Mouse (Mus musculus) heart, postnatal 10 days (tissue): Measurements from ENCODE around the gene Cir1. TPM values are rescaled to one million over a fixed set of nuclear protein-coding genes. Genes with fewer than 3 reads are reported as not detected.

ENCODE experiments used
- DNase-seq, 2 experiments: peaks; one replicate each; pipeline ENCODE4 v3.0.0; 2021
- intact Hi-C: fragments of 180-260 bp; cut with DNase I; formaldehyde crosslinking; loops from one replicate; pipeline ENCODE4 v1.15.1; 2025
- total RNA-seq, 2 experiments: library from RNA; stranded (reverse); gene quantifications; 2 replicates each; pipeline ENCODE4 v1.2.3; 2021

Gene Cir1
- total RNA-seq, 2 experiments from 2014 or later: 13.7 to 14.0 TPM

DNA sequence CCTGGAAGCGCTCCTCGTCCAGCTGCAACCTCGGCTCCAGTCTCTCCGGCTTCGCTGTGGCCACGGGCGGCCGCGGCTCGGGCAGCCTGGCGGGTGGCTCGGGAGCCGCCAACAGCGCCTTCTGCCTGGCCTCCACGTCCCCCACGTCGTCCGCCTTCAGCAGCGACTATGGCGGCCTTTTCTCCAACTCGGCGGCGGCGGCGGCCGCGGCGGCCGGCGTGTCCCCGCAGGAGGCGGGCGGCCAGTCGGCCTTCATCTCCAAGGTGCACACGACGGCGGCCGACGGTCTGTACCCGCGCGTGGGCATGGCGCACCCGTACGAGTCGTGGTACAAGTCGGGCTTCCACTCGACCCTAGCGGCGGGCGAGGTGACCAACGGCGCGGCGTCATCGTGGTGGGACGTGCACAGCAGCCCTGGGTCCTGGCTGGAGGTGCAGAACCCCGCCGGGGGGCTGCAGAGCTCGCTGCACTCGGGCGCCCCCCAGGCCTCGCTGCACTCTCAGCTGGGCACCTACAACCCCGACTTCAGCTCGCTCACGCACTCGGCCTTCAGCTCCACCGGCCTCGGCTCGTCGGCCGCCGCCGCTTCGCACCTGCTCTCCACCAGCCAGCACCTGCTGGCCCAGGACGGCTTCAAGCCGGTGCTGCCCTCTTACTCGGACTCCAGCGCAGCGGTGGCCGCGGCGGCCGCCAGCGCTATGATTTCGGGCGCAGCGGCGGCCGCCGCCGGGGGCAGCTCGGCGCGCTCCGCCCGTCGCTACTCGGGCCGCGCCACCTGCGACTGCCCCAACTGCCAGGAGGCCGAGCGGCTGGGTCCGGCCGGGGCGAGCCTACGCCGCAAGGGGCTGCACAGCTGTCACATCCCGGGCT is 39.0 kb downstream of the Cir1 start:
- no peak for DNase-seq
- intact Hi-C loops: loop anchor here (5.0 to 10.0 kb wide), 2 partner anchors 541 to 629 kb away; no protein-coding TSS in a partner anchor

DNA sequence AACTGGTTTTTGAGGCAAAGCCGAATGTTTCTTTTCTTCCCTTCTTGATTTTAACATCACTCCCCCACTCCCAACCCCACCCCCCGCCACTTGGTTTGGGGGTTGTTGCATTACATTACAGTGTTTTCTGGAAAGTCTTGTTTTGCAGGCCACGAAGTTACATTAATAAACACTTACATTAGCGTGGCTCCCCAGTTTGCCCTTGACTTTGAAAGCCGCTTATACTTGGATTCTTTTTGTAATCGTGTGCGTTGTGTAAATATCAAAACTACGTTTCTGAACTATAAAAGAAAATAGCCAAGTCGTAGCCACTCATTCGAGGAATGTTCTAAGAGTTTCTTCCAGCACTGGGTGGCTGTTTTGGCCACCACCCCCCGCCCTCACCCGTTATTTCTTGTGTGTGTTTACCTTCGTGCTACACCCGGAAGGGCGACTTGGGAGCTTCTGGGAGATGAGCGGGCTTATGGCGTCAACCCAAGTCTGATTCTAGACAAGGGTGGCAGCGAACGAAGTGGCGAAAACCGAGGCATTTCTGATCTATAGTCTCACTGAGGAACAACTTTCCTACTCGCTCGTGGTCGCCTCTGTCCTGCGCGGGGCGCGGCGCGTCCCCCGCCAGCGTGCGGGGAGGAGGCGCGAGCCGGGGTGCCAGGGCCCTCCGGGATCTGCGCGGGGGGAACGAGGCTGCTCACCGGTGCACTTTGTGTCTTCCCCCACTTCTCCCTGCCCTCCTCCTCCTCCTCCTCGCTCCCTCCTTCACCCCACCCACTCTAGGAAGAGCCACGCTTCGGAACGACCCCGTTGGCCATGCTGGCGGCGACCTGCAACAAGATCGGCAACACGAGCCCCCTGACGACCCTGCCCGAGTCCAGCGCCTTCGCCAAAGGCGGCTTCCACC is 39.9 kb downstream of the Cir1 start:
- DNase-seq: peak in 1 of 2 experiments; percentile 54
- intact Hi-C loops: loop anchor here (5.0 to 10.0 kb wide), 2 partner anchors 540 to 628 kb away; no protein-coding TSS in a partner anchor

DNA sequence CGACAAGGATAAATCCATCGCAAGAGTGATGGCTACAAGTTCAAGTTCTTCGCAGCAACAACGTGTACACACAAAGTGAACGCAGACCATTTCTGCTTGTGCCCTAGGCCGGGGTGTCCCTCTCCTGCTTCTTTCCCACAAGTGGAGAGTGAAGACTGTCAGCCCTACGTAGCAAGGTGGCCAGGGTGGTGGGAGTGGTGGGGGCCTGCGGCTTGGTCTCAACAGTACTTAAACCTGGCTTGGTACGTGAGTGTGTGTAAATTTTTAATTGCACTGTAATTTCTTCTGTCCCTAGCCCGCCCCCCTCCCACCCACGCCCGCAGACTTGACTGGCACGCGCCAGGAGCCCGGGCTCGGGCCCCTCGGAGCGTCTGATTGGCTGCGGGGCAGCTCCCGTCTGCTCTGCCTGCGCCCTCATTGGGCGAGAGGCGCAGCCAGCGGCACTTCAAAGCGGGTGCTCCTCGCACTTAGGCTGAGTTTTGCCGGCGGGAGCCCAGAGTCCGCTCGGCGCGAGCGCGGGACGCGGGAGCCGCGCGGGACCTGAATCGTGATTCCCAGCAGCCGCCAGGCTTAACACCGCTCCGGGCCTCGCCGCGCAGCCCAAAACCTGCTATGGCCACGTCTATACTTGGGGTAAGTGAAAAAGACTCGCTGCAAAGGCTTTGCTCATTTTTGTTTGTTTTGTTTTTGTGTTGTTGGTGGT is 40.9 kb downstream of the Cir1 start, which contains the start of gene Sp9:
Gene Sp9 (plus strand): TSS at position 467 of the 703 bp plus-strand sequence.
- peak; percentile 58 to 60 for DNase-seq
- intact Hi-C loops: loop anchor here (5.0 to 10.0 kb wide), 2 partner anchors 539 to 627 kb away; no protein-coding TSS in a partner anchor

DNA sequence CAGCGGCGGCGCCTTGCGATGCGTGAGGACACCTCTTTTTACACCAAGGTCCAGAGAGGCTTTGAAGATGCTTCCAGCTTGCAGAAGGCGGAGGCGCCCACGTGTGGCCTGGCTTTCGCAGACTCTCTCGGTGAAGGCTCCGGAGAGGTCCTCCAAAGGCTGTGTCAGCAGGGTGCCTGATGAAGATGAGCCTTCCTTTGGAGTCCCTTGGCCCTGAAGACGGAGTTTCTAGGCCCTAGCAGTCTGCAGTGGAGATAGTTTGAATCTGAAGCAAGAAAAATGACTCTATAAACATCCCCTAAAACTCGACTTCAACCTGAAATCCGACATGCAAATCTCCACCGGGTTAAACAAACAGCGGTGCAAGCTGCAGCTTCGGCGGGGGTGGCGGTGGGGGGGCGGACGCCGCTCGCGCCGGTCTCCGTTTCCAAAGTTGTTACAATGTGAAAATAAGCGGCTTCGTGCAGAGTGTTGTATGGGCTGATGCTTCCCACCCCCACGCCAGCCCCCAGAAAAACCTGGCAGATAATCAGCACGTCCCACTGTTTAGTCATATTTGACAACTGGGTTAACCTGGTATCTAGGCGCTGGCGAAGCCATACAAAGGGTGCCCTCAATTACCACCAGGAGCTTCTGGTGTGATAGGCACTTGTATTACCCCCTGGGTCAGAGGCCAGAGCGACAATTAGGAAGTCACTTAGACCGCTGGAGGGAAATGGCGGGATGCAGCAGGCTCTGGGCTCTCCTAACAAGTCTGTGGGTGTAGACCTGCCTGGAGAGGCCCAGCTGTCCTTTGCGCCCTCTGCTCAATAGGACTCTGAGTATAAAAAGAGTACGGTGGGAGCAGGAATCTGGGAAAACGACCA is 41.7 kb downstream of the Cir1 start:
- peak in 1 of 2 experiments; percentile 53 for DNase-seq
- intact Hi-C loops: loop anchor here (5.0 to 10.0 kb wide), 2 partner anchors 539 to 626 kb away; no protein-coding TSS in a partner anchor

DNA sequence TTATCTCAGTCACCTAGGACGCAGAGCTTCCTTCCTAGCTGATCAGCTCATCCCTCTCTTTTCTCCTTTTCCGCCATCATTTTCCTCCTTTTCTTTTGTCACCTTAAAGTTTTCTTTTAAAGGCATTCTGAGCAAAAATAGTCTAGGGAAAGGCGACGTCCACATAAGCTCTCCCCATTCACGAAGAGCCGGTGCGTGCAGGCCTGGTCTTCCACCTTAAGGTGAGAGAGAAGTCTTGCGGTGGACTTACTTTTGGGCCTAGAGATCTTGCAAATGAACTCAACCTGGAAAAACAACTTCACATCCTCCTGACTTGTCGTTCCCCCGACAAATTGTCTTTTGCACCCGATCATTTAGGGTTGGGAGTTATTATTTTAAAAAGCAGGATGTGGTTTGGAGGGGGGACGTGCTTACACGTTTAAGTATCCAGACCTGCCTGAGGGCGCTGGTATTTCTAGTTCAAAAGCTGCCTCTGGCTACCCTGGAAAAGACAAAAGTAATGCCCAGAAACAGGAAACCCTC is 42.4 kb downstream of the Cir1 start:
- no peak for DNase-seq
- intact Hi-C loops: loop anchor here (5.0 to 10.0 kb wide), 2 partner anchors 538 to 625 kb away; no protein-coding TSS in a partner anchor

DNA sequence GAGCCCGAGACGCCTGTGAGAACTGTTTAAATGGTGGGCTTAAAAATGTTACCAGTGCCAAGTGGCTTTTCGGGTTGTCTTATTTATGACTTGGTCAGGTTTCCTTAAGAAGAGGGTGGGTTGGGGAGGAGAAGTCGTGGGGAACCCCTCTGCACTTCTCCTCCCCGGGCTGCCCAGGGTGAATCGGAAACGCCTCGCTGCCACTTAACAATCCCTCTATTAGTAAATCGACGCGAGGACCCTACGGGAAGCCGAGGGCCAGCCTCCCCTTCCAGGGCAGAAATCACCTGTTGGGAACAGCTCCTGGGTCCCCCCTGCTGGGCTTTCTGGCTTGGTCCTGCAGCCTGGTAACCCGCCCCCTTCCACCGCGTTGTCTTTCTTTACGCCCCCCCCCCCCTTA is 42.8 kb downstream of the Cir1 start:
- no peak for DNase-seq
- intact Hi-C loops: loop anchor here (5.0 to 10.0 kb wide), 2 partner anchors 537 to 625 kb away; no protein-coding TSS in a partner anchor

DNA sequence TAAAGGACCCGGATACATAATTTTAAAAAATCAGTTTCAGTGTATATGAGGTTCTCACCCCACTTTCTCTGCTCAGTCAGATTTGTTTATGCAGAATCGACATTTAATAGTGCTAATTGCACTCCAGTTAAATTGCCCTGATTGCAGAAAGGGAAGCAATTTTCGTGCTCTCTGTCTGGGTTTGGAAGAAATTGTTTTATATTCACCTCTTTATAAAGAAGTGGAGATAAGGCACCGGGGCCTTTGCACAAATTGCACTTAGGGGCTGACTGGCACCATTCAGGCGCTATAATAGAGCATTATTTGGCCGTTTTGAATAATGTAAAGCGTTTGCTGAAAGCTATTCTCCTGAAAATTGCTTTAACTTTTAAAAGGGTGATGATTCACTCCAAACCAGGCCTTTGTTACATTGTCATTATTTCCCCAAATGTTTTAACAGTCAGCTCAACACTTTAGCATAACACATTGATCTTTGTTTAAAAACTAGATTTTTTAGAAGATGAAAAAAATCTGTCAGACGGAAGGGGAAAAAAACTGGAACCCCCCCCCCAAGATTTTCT is 43.6 kb downstream of the Cir1 start:
- intact Hi-C loops: no loop called here
- DNase-seq: no peak

DNA sequence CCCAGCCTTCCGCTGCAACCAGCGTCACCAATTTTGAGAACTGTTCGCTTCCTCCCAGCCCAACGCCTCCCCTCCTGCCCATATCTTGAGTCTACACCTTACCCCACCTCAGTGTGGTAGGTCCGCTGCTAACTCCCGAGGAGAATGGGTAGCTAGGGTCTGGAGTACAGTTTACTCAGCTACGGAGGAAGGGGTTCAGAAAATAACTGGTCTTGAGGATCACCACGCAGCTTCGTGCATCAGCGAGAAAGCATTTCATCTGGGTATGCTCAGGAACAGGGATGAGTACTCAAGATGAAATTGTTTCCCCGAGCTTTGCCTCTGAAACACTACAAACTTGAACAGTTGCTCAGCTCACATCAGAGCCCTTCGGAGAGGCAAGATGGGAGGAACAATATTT is 44.2 kb downstream of the Cir1 start:
- intact Hi-C loops: no loop called here
- DNase-seq: no peak

DNA sequence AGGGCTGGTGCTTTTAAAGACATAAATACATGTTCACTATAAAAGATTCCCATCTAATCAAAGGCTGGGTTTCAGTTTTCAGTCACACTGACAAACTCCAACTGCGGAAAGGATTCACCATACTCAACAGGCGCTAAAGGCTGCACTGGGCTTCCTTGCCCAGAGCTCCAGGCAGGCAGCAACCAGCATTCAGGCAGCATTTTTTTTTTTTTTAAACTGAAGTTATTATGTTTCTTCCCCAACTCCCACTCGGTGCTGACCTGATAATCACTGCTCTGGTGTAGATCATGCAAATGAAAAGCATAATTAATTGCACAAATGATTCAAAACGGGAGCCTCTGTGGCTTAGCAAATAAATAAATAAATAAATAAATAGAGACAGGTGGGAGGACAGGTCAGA is 44.7 kb downstream of the Cir1 start:
- intact Hi-C loops: no loop called here
- DNase-seq: no peak

DNA sequence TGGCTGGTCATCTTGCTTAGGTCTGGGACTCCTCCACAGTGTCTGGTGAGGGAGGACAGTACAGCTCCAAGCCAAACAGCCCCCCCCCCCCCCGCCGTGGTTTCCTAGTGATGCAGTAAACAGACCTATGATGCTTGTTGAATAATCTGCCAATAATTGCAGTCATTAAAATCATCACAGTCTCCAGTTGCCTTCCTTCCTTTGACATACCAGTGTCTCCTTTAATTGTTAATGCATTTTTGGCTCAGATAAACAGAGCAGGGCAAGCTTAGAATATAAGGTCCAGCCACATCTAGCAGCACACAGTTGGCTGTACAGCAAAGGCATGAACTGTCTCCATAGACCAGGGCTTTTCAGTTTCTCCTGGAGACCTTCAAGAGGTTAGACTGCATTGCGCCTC is 45.3 kb downstream of the Cir1 start:
- no peak for DNase-seq
- intact Hi-C loops: no loop called here

DNA sequence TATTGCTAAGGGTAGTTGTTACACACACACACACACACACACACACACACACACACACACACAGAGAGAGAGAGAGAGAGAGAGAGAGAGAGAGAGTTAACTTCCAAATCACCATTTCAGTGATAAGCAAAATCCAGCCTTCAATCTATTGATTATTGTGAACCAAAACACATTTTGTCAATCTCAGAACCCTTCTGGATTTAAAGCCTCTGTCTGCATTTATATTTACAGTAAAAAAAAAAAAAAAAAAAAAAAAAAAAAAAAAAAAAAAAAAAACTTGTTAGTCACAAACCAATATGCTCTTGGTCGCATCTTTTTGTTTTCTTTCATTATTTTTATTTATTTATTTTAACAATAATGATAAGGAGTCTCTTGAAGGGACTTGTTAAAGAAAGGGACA is 45.9 kb downstream of the Cir1 start:
- no peak for DNase-seq
- intact Hi-C loops: no loop called here

DNA sequence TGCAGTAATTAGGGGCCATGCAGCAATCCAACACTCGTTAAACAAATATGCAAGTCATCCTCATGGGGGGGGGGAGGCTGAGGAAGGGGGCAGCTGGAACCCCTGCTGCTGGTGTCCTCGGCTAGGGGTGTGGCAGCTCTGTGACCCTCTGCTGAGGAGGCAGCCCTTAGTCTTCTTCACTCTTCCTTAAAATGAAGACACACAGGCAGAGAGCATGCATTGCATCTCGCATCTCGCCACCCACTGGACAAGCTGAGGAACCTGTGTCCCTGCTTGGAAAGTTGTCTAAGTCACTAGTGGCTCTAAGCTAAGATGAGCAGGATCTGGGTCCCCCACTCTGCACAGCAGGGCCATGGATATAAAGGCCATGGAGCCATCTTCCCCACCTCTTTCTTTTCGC is 46.5 kb downstream of the Cir1 start:
- intact Hi-C loops: no loop called here
- peak in 1 of 2 experiments; percentile 4 for DNase-seq

DNA sequence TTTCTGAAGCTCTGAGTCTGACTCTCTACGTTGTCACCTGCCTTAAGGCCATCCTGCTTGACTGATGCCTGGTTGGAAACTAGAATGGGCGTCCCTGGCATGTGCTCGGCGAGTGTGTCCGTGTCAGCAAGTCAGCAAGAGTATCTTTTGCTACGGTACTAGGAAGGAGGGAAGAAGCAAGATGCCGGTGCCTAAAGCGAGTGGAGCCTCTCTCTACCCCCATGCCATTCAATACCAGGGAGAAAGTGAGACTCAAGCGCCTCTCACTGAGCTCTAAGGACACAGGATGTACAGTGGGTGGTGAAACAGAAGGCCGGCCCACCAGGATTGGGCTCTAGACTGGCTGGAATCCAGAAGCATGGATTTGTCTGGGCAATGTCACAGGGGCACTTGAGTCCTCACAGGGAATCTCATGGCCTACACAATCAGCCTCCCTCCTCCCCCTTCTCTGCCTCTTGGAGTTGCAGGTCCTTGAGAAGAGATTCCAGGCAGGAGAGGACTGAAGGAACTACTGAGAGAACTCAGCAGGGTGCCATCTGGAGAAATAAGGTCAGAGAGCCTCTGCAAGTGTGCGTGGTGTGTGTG is 47.8 kb downstream of the Cir1 start:
- no peak for DNase-seq

DNA sequence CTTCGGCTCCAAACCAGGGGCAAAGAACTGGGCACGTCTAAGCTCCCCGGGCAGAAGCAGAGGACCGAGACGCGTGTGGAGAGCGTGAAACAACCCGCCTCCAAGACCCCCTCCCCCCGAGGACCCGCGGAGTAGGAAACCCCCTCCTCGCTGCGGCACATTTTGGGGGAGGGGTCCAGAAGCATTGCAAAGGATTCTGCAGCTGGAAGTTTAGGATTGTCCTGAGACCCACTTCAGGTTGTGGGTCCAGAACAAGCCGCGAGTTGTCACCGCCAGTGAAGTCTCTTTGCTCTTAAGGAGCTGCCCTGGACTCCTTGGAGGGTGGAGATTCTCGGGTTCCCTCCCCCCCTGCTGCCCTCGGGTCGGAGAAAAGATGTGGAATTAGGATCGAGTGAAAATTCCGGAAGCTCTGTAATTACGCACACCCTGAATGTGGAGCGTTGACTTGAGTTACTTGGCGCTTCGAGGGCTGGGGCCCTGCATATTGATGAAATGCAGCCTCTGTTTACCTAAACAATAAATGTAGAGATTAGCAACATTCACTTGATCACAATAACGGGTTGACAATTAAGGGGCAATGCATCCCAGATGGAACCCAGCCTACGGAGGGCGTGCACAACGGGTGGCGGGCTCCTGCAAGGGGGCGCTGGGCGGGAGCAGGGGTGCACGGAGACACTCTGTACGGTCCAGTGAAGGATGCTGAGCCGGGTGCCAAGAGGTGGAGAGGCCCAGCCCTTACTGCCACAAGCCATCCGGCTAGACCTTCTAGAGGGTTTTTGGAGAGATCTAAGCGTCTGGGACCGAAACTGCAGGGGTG is 48.5 kb downstream of the Cir1 start:
- peak; percentile 56 to 62 for DNase-seq

More for the DNA sequence above, 47.8 kb downstream of the Cir1 start:
- intact Hi-C loops: no loop called here

DNA sequence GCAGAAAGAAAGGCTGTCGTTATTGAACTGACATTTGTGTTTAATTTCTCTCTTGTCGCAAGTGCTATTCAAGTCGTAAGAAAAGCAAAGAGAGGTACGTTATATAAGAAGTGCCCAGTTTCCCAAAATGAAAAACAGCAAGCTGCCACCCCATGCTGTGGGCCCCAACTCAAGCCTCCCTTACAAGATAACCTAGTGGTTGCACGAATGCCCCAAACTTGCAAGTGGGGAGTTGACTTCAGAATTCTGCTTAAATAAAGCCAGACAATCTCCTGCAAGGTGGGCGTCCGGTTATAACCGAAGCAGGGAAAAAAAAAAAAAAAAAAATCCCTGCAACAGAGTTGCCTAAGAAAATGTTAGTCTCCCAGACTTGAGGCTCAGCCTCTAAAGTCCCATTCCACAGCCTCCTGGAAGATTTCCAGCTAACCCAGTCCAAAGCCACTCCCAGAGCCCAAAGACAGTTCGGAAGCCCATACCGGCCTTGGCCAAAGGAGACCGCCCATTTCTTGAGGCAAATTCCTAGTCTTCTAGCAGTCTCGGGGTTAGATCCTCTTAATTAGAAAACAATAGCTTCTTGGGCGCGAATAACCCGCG is 49.2 kb downstream of the Cir1 start:
- DNase-seq: peak; percentile 47 to 59
- intact Hi-C loops: no loop called here

More for the DNA sequence above, 48.5 kb downstream of the Cir1 start:
- intact Hi-C loops: no loop called here

DNA sequence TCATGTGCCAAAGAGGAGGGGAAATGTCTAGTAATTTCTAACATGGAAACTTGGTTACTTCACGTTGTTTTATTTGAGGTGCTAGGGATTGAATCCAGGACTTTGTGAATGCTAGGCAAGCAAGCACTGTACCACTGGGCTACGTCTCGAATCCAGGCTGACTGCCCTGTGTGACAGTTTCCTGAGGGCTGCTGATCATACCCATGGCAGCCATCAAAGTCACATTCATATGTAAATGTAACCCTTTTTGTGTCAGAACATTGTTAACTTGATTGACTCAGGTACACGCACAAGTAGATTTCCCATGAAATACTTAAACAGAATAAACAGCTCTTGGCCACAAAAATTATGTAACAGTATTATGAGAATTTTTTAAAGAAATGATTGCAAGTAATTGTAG is 63.8 kb downstream of the Cir1 start:
- DNase-seq: no peak
- intact Hi-C loops: no loop called here

DNA sequence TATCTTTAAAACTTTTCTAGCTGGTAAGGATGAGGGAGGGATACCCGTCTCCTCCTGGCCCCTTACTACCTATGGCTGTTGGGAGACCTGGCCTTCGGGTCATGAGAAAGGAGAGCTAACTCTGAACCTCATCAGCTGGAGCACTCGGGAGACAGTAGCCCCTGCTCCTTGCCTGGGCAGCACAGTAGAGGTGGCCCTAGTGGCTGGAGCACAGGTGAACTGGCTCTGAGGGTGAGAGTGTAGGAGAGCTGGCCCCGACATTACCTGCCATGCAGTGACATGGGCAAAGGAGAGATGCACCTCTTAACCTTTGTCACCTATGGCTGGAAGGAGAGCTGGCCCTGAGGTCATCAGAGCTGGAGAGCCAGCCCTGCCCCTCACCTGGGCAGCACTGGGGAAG is 71.2 kb downstream of the Cir1 start:
- no peak for DNase-seq
- intact Hi-C loops: no loop called here
